ENCODE assay signal across 8 mouse cellular contexts in the genomic region with DNA sequence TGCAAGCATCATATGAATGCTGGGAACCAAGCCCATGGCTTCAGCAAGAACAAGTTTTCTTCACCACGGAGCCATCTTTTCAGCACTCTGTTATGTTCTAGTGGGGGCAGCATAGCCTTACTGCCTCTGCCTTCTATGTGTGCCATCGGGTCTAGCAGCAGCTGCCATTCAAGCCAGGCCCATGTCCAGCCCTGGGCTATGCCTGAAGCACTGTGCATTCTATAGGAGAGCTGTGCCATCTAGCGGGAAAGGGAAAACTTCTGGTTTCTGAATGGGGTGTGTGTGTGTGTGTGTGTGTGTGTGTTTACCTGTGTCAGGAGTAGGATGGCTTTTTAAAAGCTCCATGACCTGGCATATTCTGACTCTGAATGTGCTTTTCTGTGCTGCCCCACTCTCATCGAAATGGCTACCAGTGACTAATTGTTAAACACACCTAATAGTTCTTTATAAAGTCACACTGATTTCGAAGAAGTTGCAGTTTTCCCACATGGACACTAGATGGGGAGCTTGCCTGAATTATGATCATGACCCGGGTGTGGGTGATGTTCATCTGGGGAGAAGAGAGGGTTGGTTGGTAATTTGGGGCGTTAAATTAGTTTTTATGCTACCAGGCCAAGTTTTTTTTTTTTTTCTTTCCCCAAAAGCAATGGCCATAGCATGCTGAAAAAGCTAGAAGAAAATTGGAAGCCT. TPM values are rescaled to one million over a fixed set of nuclear protein-coding genes. Genes with fewer than 3 reads are reported as not detected.
DNase-seq lines count a peak whose midpoint lies in the region; ATAC-seq and TF ChIP-seq lines count a peak whose summit lies in the region.

No protein-coding gene starts in this region.

- H3K79me2 ChIP-seq in CH12.LX (replicated peaks; ENCODE audit: control insufficient read depth, extremely low read depth, insufficient read depth, poor library complexity, severe bottlenecking): no peaks in the 10 kb centered on the region

- dilution Hi-C loops in CH12.LX (cut with MboI; ENCODE audit: extremely low pct_ligation_motif_present, extremely low pct_unique_long_range_greater_than_20kb, low sequenced_read_pairs): no loop called here

- no peaks in the 10 kb centered on the region for H3K9me3 ChIP-seq in CH12.LX (replicated peaks; ENCODE audit: low read length)
- H3K9me3 ChIP-seq in embryonic facial prominence, embryonic 14.5 days (ENCODE audit: control insufficient read depth, low read length): no peaks in the 10 kb centered on the region

- WGBS in embryonic facial prominence, embryonic 14.5 days: 60% methylated on average over 7 of the region's 7 CpGs

- peaks cover 14 to 32% of the 10 kb centered on the region in 2 experiments for H3K36me3 ChIP-seq in CH12.LX (replicated peaks in 1 of 2; ENCODE audit: control insufficient read depth in 1 of 2, insufficient read depth in 1 of 2, low read length in 1 of 2)
- H3K36me3 ChIP-seq in embryonic facial prominence, embryonic 14.5 days (ENCODE audit: control insufficient read depth, insufficient read depth, low read length): peaks cover 23% of the 10 kb centered on the region

- TF ChIP-seq CTCF in CH12.LX (conservative IDR thresholded peaks at IDR 0.05 in 1 of 2, IDR thresholded peaks at IDR 0.05 in 1 of 2; ENCODE audit: low read depth in 2 of 2, low read length in 2 of 2): peak in 1 of 2 experiments; percentile 41; a peak in 2 of 4 replicates

- in situ Hi-C loops in CH12.LX (cut with MboI; ENCODE audit: low pct_ligation_motif_present, low pct_unique_long_range_greater_than_20kb, low sequenced_read_pairs): loop anchor here (10.0 kb wide), 1 partner anchor 613 kb away; no protein-coding TSS in a partner anchor

- peak; percentile 55; the same call in 1 of the 2 replicates for ATAC-seq in frontal cortex, adult (ENCODE audit: low TSS enrichment)
- ATAC-seq in embryonic facial prominence, embryonic 14.5 days (ENCODE audit: low read depth): 0 out of 2 replicates have a peak, but pooled peaks have one; percentile 33
- 0 out of 2 replicates have a peak, but pooled peaks have one; percentile 22 for ATAC-seq in megakaryocyte, adult 5-6 weeks (ENCODE audit: poor library complexity, severe bottlenecking)

- peaks cover 17% of the 10 kb centered on the region for H3K27me3 ChIP-seq in CH12.LX (replicated peaks)
- H3K27me3 ChIP-seq in embryonic facial prominence, embryonic 14.5 days (replicated peaks; ENCODE audit: control insufficient read depth, insufficient read depth, low read length): no peaks in the 10 kb centered on the region

- no peak for TF ChIP-seq POLR2A in CH12.LX (IDR thresholded peaks at IDR 0.05; ENCODE audit: low read depth, low read length)

- no peak overlapping the region for H3K4me3 ChIP-seq in CH12.LX (replicated peaks in 1 of 3; ENCODE audit: low read depth in 2 of 3, low read length in 2 of 3, poor library complexity in 1 of 3)
- no peak overlapping the region for H3K4me3 ChIP-seq in embryonic facial prominence, embryonic 14.5 days (ENCODE audit: low read depth, low read length)

- peak; percentile 6 for TF ChIP-seq RAD21 in CH12.LX (IDR thresholded peaks at IDR 0.05; ENCODE audit: low read depth, low read length)

- TF ChIP-seq EP300 in CH12.LX (IDR thresholded peaks at IDR 0.05; ENCODE audit: low read length): no peak

- DNase-seq in frontal cortex, postnatal 14 days (ENCODE audit: low spot score in 2 of 2): no peak
- peak; percentile 17 for DNase-seq in CH12.LX (ENCODE audit: extremely low read depth)
- DNase-seq in embryonic facial prominence, embryonic 14.5 days (ENCODE audit: low spot score): no peak
- DNase-seq in urinary bladder, postnatal 36 days (ENCODE audit: low spot score in 2 of 2): no peak
- DNase-seq in ovary, postnatal 10 days (ENCODE audit: low spot score): no peak
- no peak for DNase-seq in right cerebral cortex, adult 18-20 months

- H3K9ac ChIP-seq in CH12.LX (ENCODE audit: insufficient read depth, low read depth): no peak overlapping the region
- no peak overlapping the region for H3K9ac ChIP-seq in embryonic facial prominence, embryonic 14.5 days (ENCODE audit: low read depth, low read length)

- H3K4me2 ChIP-seq in CH12.LX (ENCODE audit: insufficient read depth, low read depth, poor library complexity, severe bottlenecking): no peak overlapping the region
- no peak overlapping the region for H3K4me2 ChIP-seq in embryonic facial prominence, embryonic 14.5 days (ENCODE audit: low read depth, low read length)

- H3K4me1 ChIP-seq in CH12.LX (ENCODE audit: control insufficient read depth in 1 of 2, insufficient read depth in 2 of 2): peaks cover 0 to 3% of the 10 kb centered on the region in 2 experiments; a peak in 1 of 4 replicates
- H3K4me1 ChIP-seq in embryonic facial prominence, embryonic 14.5 days (ENCODE audit: control insufficient read depth, insufficient read depth, low read length): no peaks in the 10 kb centered on the region

- H3K27ac ChIP-seq in CH12.LX (ENCODE audit: insufficient read depth, low read depth): no peak overlapping the region
- H3K27ac ChIP-seq in embryonic facial prominence, embryonic 14.5 days (replicated peaks; ENCODE audit: low read depth, low read length): no peak overlapping the region

TF ChIP-seq in CH12.LX, 34 proteins besides CTCF, POLR2A, EP300 and RAD21:
- TF ChIP-seq ZNF384 (IDR thresholded peaks at IDR 0.05; ENCODE audit: low read depth, low read length) (no peak), RCOR1 (conservative IDR thresholded peaks at IDR 0.05; ENCODE audit: low read depth, low read length) (no peak), SMC3 (IDR thresholded peaks at IDR 0.05; ENCODE audit: low read depth, low read length) (no peak; the same call in 1 of the 2 replicates), GABPA (IDR thresholded peaks at IDR 0.05; ENCODE audit: insufficient replicate concordance, low read depth, low read length) (no peak), BHLHE40 (IDR thresholded peaks at IDR 0.05; ENCODE audit: low read depth, low read length) (no peak), MYC (IDR thresholded peaks at IDR 0.05; ENCODE audit: low read depth, low read length) (no peak), TBP (conservative IDR thresholded peaks at IDR 0.05; ENCODE audit: low read depth, low read length) (no peak), UBTF (IDR thresholded peaks at IDR 0.05; ENCODE audit: low read depth, low read length) (no peak), CHD1 (IDR thresholded peaks at IDR 0.05; ENCODE audit: low read depth, low read length) (no peak), NRF1 (IDR thresholded peaks at IDR 0.05; ENCODE audit: low read depth, low read length) (no peak), NELFE (IDR thresholded peaks at IDR 0.05; ENCODE audit: low read depth, low read length) (no peak), JUN (IDR thresholded peaks at IDR 0.05; ENCODE audit: insufficient read depth, low read depth, low read length) (no peak), USF1 (IDR thresholded peaks at IDR 0.05; ENCODE audit: low read depth, low read length) (no peak)
TF ChIP-seq in CH12.LX: peak in this region for 0.

RNA-seq across cellular contexts. Expression of gene Glrx3, which starts 34.2 kb away (rescaled TPM):
- total RNA-seq in CH12.LX (2012; rRNA removed) (182 and 196 TPM in 2 replicates), CH12.LX (2014; rRNA removed) (347 and 372 TPM in 2 replicates)
- 243 and 279 TPM in 2 replicates for polyA plus RNA-seq in CH12.LX (2012; ENCODE audit: insufficient read length, low read depth)
- polyA plus RNA-seq in embryonic facial prominence, embryonic 14.5 days (2014; fragmentation: Nextera tagmentation; extraction: Ambion mirVana): 266 and 278 TPM in 2 replicates
- 68.7 and 69.5 TPM in 2 replicates for total RNA-seq in megakaryocyte, adult 5-6 weeks (2015)
- 83.5 and 92.3 TPM in 2 replicates for total RNA-seq in megakaryocyte, adult 5-6 weeks (2017)
